Mouse (Mus musculus): ENCODE measurements at regions not wholly inside any gene's neighbourhood (a gene's known extent, or its start where the extent isn't known, plus 50 kb on each side); places are given as distances from the start of the nearest gene placed in this dataset.

- H3K4me2 ChIP-seq (replicated peaks): no peak overlapping the region
- no peaks in the 10 kb centered on the region for H3K4me1 ChIP-seq (replicated peaks)
- ATAC-seq: no peak
- H3K27me3 ChIP-seq: no peaks in the 10 kb centered on the region
- WGBS: 87% methylated on average over 4 of the region's 4 CpGs
- H3K4me3 ChIP-seq (replicated peaks): no peak overlapping the region
- no peaks in the 10 kb centered on the region for H3K36me3 ChIP-seq
- no peak overlapping the region for H3K9ac ChIP-seq (replicated peaks)
- H3K9me3 ChIP-seq: no peaks in the 10 kb centered on the region
- no peak overlapping the region for H3K27ac ChIP-seq
Observed at GRCm38 (mm10) chr3:52797164-52797563, 219.9 kb downstream of the Cog6 start.

DNA sequence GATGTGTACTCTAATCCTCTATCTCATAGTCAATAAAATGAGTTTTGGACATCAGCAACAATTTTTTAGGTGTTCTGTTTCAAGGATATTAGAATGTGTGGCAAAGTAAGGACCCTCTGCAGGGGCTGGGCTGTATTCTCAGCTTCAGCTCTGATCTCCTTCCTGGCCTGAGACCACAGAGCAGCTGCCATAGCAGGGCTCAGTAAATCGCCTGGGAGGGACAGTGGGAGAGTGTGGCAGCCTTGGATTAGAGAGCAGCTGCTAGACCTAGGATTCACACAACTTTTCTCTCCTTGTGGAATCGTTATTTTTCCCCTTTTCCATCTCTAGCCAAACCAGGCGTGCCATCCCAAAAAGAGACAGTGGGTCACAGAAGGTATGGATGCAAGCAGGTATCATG lies 222.8 kb downstream of the Cog6 start:
- 81% methylated on average over 3 of the region's 3 CpGs for WGBS
- no peaks in the 10 kb centered on the region for H3K9me3 ChIP-seq

GRCm38 (mm10) chr3:52792801-52793200 lies 224.2 kb downstream of the Cog6 start:
- Histone ChIP-seq H3K36me3 (no peaks in the 10 kb centered on the region), H3K9me3 (no peaks in the 10 kb centered on the region), H3K9ac (replicated peaks) (no peak overlapping the region), H3K27ac (no peak overlapping the region), H3K4me2 (replicated peaks) (no peak overlapping the region), H3K27me3 (no peaks in the 10 kb centered on the region), H3K4me1 (replicated peaks) (no peaks in the 10 kb centered on the region), H3K4me3 (replicated peaks) (no peak overlapping the region)
- WGBS: 94% methylated on average over 3 of the region's 3 CpGs
- no peak for ATAC-seq

More for the DNA sequence above, 222.8 kb downstream of the Cog6 start:
- H3K9ac ChIP-seq (replicated peaks): no peak overlapping the region
- ATAC-seq: no peak
- H3K27me3 ChIP-seq: no peaks in the 10 kb centered on the region
- H3K27ac ChIP-seq: no peak overlapping the region
- H3K4me1 ChIP-seq (replicated peaks): no peaks in the 10 kb centered on the region
- H3K4me3 ChIP-seq (replicated peaks): no peak overlapping the region
- no peak overlapping the region for H3K4me2 ChIP-seq (replicated peaks)
- no peaks in the 10 kb centered on the region for H3K36me3 ChIP-seq

GRCm38 (mm10) chr3:52792121-52792520 lies 224.9 kb downstream of the Cog6 start:
- no peaks in the 10 kb centered on the region for H3K9me3 ChIP-seq
- no peak overlapping the region for H3K27ac ChIP-seq
- H3K4me2 ChIP-seq (replicated peaks): no peak overlapping the region
- no peak overlapping the region for H3K9ac ChIP-seq (replicated peaks)
- no peaks in the 10 kb centered on the region for H3K36me3 ChIP-seq
- ATAC-seq: no peak
- no peaks in the 10 kb centered on the region for H3K4me1 ChIP-seq (replicated peaks)
- H3K4me3 ChIP-seq (replicated peaks): no peak overlapping the region
- WGBS: 43% methylated on average over 5 of the region's 5 CpGs
- H3K27me3 ChIP-seq: no peaks in the 10 kb centered on the region

DNA sequence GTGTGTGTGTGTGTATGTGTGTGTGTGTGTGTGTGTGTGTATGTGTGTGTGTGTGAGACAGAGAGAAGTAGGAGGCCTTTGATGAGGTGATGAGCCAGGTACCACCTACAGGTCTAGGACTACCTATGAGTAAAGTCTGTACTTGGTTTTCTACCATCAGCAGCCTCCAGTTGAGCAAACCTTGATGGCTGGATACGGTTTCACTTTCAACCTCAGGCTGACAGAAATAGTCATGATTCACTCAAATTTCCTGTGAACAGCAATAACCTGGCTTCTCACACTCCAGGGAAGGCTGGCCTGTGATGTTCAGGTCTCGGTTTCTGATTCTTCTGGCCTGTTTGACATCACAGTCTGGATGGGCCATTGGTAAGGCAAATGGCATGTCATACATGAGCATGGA lies 226.1 kb downstream of the Cog6 start:
- 98% methylated on average over 2 of the region's 2 CpGs for WGBS
- no peak overlapping the region for H3K9ac ChIP-seq (replicated peaks)
- ATAC-seq: no peak
- no peaks in the 10 kb centered on the region for H3K36me3 ChIP-seq
- H3K4me2 ChIP-seq (replicated peaks): no peak overlapping the region
- H3K27me3 ChIP-seq: no peaks in the 10 kb centered on the region
- H3K9me3 ChIP-seq: no peaks in the 10 kb centered on the region
- H3K4me1 ChIP-seq (replicated peaks): no peaks in the 10 kb centered on the region
- H3K27ac ChIP-seq: no peak overlapping the region
- H3K4me3 ChIP-seq (replicated peaks): no peak overlapping the region

- no peaks in the 10 kb centered on the region for H3K36me3 ChIP-seq
- no peaks in the 10 kb centered on the region for H3K9me3 ChIP-seq
- H3K27ac ChIP-seq: no peak overlapping the region
- no peaks in the 10 kb centered on the region for H3K27me3 ChIP-seq
- no peaks in the 10 kb centered on the region for H3K4me1 ChIP-seq (replicated peaks)
- WGBS: 94% methylated on average over 10 of the region's 10 CpGs
- no peak overlapping the region for H3K4me3 ChIP-seq (replicated peaks)
- no peak overlapping the region for H3K4me2 ChIP-seq (replicated peaks)
- no peak overlapping the region for H3K9ac ChIP-seq (replicated peaks)
- no peak for ATAC-seq
Observed at GRCm38 (mm10) chr3:52787964-52788760, 228.9 kb downstream of the Cog6 start.

- H3K9ac ChIP-seq (replicated peaks): no peak overlapping the region
- H3K4me2 ChIP-seq (replicated peaks): no peak overlapping the region
- H3K4me3 ChIP-seq (replicated peaks): no peak overlapping the region
- no peak overlapping the region for H3K27ac ChIP-seq
- no peaks in the 10 kb centered on the region for H3K9me3 ChIP-seq
- WGBS: 60% methylated on average over 1 of the region's 1 CpGs
- H3K4me1 ChIP-seq (replicated peaks): no peaks in the 10 kb centered on the region
- H3K36me3 ChIP-seq: no peaks in the 10 kb centered on the region
- no peak for ATAC-seq
- no peaks in the 10 kb centered on the region for H3K27me3 ChIP-seq
Observed at GRCm38 (mm10) chr3:52785595-52785994, 231.4 kb downstream of the Cog6 start.

- Histone ChIP-seq H3K4me3 (replicated peaks) (no peak overlapping the region), H3K27ac (no peak overlapping the region), H3K27me3 (no peaks in the 10 kb centered on the region), H3K9me3 (no peaks in the 10 kb centered on the region), H3K4me2 (replicated peaks) (no peak overlapping the region), H3K9ac (replicated peaks) (no peak overlapping the region), H3K36me3 (no peaks in the 10 kb centered on the region), H3K4me1 (replicated peaks) (no peaks in the 10 kb centered on the region)
- ATAC-seq: no peak; the same call in 1 of the 2 replicates
- 61% methylated on average over 7 of the region's 7 CpGs for WGBS
Observed at GRCm38 (mm10) chr3:52784476-52784875, 232.6 kb downstream of the Cog6 start.

GRCm38 (mm10) chr3:52782576-52782975 lies 234.5 kb downstream of the Cog6 start:
- Histone ChIP-seq H3K27me3 (no peaks in the 10 kb centered on the region), H3K4me1 (replicated peaks) (no peaks in the 10 kb centered on the region), H3K36me3 (no peaks in the 10 kb centered on the region), H3K4me2 (replicated peaks) (no peak overlapping the region), H3K9ac (replicated peaks) (no peak overlapping the region), H3K27ac (no peak overlapping the region), H3K4me3 (replicated peaks) (no peak overlapping the region), H3K9me3 (no peaks in the 10 kb centered on the region)
- ATAC-seq: no peak
- 83% methylated on average over 5 of the region's 5 CpGs for WGBS

DNA sequence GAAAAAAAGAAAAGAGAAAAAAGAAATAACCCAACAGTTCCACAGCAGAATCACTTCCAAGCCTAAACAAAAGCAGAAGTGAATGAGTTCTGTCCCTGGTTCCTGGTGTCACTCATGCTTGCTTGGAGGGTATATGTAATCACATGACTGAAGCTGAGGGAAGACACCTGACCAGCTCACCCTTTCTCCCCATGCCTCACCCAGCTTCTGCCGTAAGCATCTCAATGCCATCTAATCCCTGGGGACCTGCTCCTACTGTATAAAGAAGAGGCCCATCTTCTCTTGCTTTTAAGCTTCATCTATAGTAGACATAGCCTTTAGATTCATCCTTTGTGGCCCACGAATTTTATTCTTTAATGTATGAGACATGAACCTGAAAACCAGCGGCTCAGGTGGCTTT lies 235.5 kb downstream of the Cog6 start:
- WGBS: 88% methylated on average over 3 of the region's 3 CpGs
- no peak for ATAC-seq
- Histone ChIP-seq H3K4me1 (replicated peaks) (no peaks in the 10 kb centered on the region), H3K27me3 (no peaks in the 10 kb centered on the region), H3K4me2 (replicated peaks) (no peak overlapping the region), H3K9ac (replicated peaks) (no peak overlapping the region), H3K27ac (no peak overlapping the region), H3K9me3 (no peaks in the 10 kb centered on the region), H3K4me3 (replicated peaks) (no peak overlapping the region), H3K36me3 (no peaks in the 10 kb centered on the region)

GRCm38 (mm10) chr3:52780356-52780755 lies 236.7 kb downstream of the Cog6 start:
- Histone ChIP-seq H3K9me3 (no peaks in the 10 kb centered on the region), H3K27ac (no peak overlapping the region), H3K4me1 (replicated peaks) (no peaks in the 10 kb centered on the region), H3K27me3 (no peaks in the 10 kb centered on the region), H3K4me2 (replicated peaks) (no peak overlapping the region), H3K36me3 (no peaks in the 10 kb centered on the region), H3K4me3 (replicated peaks) (no peak overlapping the region), H3K9ac (replicated peaks) (no peak overlapping the region)
- 88% methylated on average over 8 of the region's 8 CpGs for WGBS
- no peak for ATAC-seq

DNA sequence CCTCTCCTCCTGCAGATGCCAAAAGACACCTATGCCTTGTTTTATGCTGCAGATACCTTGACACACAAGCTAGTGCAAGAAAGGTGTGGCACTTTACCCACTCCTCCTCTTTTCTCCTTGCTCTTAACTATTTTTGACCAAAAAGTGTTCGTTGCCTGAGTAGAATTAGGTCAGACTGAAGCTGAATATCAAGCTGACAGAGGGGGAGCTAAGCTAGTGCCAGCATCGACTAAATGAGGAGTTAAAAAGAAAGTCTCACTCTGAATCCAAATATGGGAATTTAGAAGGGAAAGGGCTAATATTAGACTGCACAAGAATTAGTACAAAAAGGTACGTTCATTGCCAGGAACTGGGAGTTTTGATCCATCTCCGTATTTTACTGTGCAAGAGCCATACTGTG lies 241.2 kb downstream of the Cog6 start:
- no peak overlapping the region for H3K4me2 ChIP-seq (replicated peaks)
- H3K9me3 ChIP-seq: no peaks in the 10 kb centered on the region
- H3K4me3 ChIP-seq (replicated peaks): no peak overlapping the region
- WGBS: 82% methylated on average over 4 of the region's 4 CpGs
- H3K4me1 ChIP-seq (replicated peaks): no peaks in the 10 kb centered on the region
- no peak overlapping the region for H3K9ac ChIP-seq (replicated peaks)
- no peaks in the 10 kb centered on the region for H3K27me3 ChIP-seq
- no peak for ATAC-seq
- no peak overlapping the region for H3K27ac ChIP-seq
- no peaks in the 10 kb centered on the region for H3K36me3 ChIP-seq

DNA sequence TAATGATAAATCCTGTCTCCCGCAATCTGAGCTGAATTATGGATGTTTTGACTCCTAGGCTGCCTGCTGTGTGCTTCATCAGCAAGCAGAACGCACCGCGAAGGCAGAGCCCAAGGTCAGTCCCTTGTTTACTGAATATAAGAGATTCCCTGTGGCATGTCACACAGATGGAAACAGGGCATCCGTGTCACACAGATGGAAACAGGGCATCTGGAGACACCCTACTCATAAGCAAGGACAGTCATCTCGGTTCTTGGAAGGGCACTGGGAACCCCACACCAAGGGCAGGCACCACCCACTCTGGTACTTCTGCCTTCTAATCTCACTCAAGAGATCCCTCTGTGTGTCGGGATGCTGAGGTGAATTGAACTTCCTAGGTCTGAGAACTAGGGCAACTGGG lies 241.9 kb downstream of the Cog6 start:
- 71% methylated on average over 7 of the region's 7 CpGs for WGBS
- ATAC-seq: no peak
- Histone ChIP-seq H3K9ac (replicated peaks) (no peak overlapping the region), H3K4me1 (replicated peaks) (no peaks in the 10 kb centered on the region), H3K4me3 (replicated peaks) (no peak overlapping the region), H3K9me3 (no peaks in the 10 kb centered on the region), H3K4me2 (replicated peaks) (no peak overlapping the region), H3K27me3 (no peaks in the 10 kb centered on the region), H3K36me3 (no peaks in the 10 kb centered on the region), H3K27ac (no peak overlapping the region)

All from midbrain, embryonic 13.5 days (tissue).